Mouse (Mus musculus) heart, postnatal 0 days (tissue): ENCODE data around the gene Snph. TPM values are rescaled to one million over a fixed set of nuclear protein-coding genes. Genes with fewer than 3 reads are reported as not detected.

Source experiments
- ATAC-seq: fragments of 200-750 bp; cut with Nextera tagmentation; 2 replicates; pipeline ENCODE4 v1.8.0; 2017; ENCODE audit warnings: low read depth, moderate number of reproducible peaks, moderate library complexity; ENCODE audit not compliant: insufficient read depth
- DNase-seq: peaks from one replicate; pipeline ENCODE4 v3.0.0-alpha.2; 2016; ENCODE audit warnings: low spot score
- H3K27ac ChIP-seq: fragments of 300-500 bp; sonication (generic); 2 replicates; pipeline ENCODE4 v1.5.1; 2014; ENCODE audit warnings: low read depth, mild to moderate bottlenecking
- H3K27me3 ChIP-seq: fragments of 300-500 bp; sonication (generic); 2 replicates; pipeline ENCODE4 v1.6.1; 2014; ENCODE audit warnings: low read length, mixed read lengths; ENCODE audit not compliant: control insufficient read depth, insufficient read depth
- H3K36me3 ChIP-seq: fragments of 300-500 bp; sonication (generic); replicated peaks from 2 replicates; pipeline ENCODE4 v1.6.1; 2014; ENCODE audit warnings: low read length, mixed read lengths; ENCODE audit not compliant: control insufficient read depth, insufficient read depth
- H3K4me1 ChIP-seq: fragments of 300-500 bp; sonication (generic); 2 replicates; pipeline ENCODE4 v1.6.1; 2014; ENCODE audit warnings: antibody characterized with exemption; ENCODE audit not compliant: control insufficient read depth, insufficient read depth
- H3K4me2 ChIP-seq: fragments of 300-500 bp; sonication (generic); 2 replicates; pipeline ENCODE4 v1.6.1; 2014; ENCODE audit warnings: low read depth, mild to moderate bottlenecking, low read length, moderate library complexity
- H3K4me3 ChIP-seq: fragments of 300-500 bp; sonication (generic); 2 replicates; pipeline ENCODE4 v1.5.1; 2014; ENCODE audit warnings: low read depth, low read length
- H3K9ac ChIP-seq: fragments of 300-500 bp; sonication (generic); replicated peaks from 2 replicates; pipeline ENCODE4 v1.6.1; 2014; ENCODE audit warnings: low read depth, low read length, mixed read lengths
- H3K9me3 ChIP-seq: fragments of 300-500 bp; sonication (generic); replicated peaks from 2 replicates; pipeline ENCODE4 v1.6.1; 2016; ENCODE audit warnings: low read length; ENCODE audit not compliant: control insufficient read depth
- CTCF ChIP-seq: IDR thresholded peaks from 2 replicates; pipeline ENCODE4 v1.5.1; 2016; ENCODE audit warnings: antibody characterized with exemption, control low read depth, low read depth
- EP300 ChIP-seq: IDR thresholded peaks from 2 replicates; pipeline ENCODE4 v1.6.1; 2016; ENCODE audit warnings: antibody characterized with exemption, low read depth
- WGBS: fragments of 180-500 bp; shearing (Covaris S2); extraction: QIAGEN DNeasy Blood & Tissue Kit; methylation state at CpG from one replicate; pipeline ENCODE4 v1.1.7; 2014; 5-methylcytosine and 5-hydroxymethylcytosine counted together
- polyA plus RNA-seq: library from polyadenylated mRNA; unstranded; fragments of >200 nt; fragmentation: Nextera tagmentation; extraction: Ambion mirVana; gene quantifications from 2 replicates; pipeline ENCODE4 v1.2.1, GENCODE M21; 2015
- total RNA-seq: library from RNA; depleted of rRNA; stranded (reverse); fragments of >200 nt; gene quantifications from 2 replicates; pipeline ENCODE4 v1.2.3, GENCODE M21; 2014; ENCODE audit warnings: low replicate concordance

The Snph gene
- total and polyA plus RNA-seq, 2 experiments from 2014 or later = 0.05 to 0.11 TPM

DNA sequence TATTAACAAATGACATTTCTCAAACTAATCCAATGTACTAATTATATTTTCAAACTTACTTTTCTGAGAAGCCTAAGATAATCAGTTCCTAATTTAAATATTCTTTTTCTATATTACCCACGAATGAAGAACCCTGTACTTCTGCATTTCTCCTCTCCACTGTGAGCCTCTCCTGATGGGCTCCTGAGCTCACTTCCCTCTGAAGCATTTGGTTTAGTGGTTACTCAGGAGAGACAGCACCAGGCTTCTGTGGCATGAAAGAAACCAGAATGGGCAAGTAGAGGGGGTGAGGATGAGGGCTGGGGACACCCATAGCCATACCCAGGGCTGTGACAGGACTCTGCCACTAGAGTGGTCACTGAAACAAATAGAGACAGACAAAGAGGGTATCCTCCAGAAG lies 19.7 kb upstream of the Snph start:
- Histone ChIP-seq H3K27me3 (no peaks in the 10 kb centered on the region), H3K4me3 (no peak overlapping the region), H3K9ac (no peak overlapping the region), H3K27ac (no peak overlapping the region), H3K9me3 (no peaks in the 10 kb centered on the region), H3K36me3 (no peaks in the 10 kb centered on the region), H3K4me1 (no peaks in the 10 kb centered on the region), H3K4me2 (no peak overlapping the region)
- DNase-seq = no peak
- 69% methylated on average over 1 of the region's 1 CpGs for WGBS
- no peak for TF ChIP-seq CTCF
- no peak for TF ChIP-seq EP300
- no peak for ATAC-seq

DNA sequence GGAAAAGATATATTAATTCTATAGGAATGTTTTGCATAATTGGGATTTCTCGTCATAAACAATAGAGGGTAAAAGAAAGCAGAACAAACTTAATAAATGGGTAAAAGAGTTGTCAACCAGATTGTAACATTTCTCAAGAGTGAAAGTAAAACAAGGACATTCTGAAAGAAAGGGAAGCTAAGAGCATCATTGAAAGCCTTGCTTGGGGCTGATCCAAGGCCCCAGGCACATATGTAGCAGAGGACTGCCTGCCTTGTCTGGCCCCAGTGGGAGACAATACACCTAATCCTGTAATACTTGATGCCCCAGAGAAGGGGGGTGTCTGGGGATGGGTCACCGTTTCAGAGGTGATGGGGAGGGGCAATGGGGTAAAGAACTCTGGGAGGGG lies 3.6 kb upstream of the Snph start:
- Histone ChIP-seq H3K9me3 (no peaks in the 10 kb centered on the region), H3K4me1 (no peaks in the 10 kb centered on the region), H3K36me3 (no peaks in the 10 kb centered on the region), H3K27ac (no peak overlapping the region), H3K9ac (no peak overlapping the region), H3K4me3 (no peak overlapping the region), H3K27me3 (peaks cover 30% of the 10 kb centered on the region), H3K4me2 (no peak overlapping the region)
- ATAC-seq (no peak), DNase-seq (no peak)
- TF ChIP-seq EP300 = no peak
- WGBS = 69% methylated on average over 2 of the region's 2 CpGs

DNA sequence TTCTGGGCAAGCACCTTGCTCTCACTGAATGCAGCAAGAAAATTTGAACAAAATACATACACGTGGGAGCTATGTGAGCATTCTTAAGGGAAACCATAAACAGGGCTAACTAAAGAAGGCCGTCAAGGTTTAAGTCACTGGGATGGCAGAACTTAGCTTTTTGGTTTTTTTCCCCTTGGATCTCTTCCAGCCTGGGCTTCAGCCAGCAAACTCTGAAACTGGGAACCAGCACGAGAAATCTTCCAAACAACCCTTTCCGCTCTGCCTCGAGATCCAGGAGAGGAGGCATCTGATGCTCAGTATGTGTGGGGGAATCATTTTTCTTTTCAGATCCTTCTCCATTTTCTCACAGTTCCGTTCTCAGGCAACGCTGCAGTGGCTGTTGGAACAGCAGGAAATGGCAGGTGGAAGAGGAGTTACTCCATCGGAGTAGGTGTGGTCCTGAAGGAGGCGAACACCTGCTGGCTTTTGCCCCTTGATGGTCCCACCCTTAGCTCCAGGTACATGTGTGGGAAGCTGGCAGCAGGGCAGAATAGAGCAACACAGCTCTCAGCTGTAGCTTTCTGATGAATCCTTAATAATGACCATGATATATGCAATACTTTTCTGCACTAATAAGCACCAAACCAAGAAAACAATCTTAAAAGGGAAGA lies 3.1 kb upstream of the Snph start:
- WGBS = 62% methylated on average over 9 of the region's 9 CpGs
- peaks cover 36% of the 10 kb centered on the region for H3K27me3 ChIP-seq

DNA sequence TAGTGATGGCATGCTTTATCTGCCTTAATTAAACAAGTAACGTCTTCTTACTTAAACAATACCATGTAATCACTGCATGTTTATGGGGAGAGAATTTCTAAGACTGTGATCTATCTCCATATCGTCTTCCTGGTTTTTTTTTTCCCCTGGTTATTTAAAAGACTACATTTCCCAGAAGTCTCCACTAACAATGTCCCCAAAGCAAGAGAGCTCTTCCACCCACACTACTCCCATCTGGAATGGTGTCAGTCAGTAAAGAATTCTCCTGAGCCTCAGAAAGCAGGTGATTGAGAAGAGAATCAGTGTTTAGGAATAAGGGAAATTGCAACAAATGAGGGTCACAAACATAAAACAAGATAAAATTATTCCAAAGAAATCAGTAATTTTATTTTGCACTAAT lies 2.5 kb upstream of the Snph start:
- no peak overlapping the region for H3K9ac ChIP-seq
- no peaks in the 10 kb centered on the region for H3K36me3 ChIP-seq
- no peaks in the 10 kb centered on the region for H3K9me3 ChIP-seq
- peaks cover 39% of the 10 kb centered on the region for H3K27me3 ChIP-seq
- no peaks in the 10 kb centered on the region for H3K4me1 ChIP-seq
- ATAC-seq (no peak), DNase-seq (no peak)
- H3K4me3 ChIP-seq = no peak overlapping the region
- TF ChIP-seq EP300 = no peak
- H3K4me2 ChIP-seq = no peak overlapping the region
- H3K27ac ChIP-seq = no peak overlapping the region
- WGBS = 36% methylated on average over 2 of the region's 2 CpGs

More for the DNA sequence above, 3.1 kb upstream of the Snph start:
- TF ChIP-seq EP300 (no peak), CTCF (no peak)
- H3K4me1 ChIP-seq = no peaks in the 10 kb centered on the region
- H3K9me3 ChIP-seq = no peaks in the 10 kb centered on the region
- H3K27ac ChIP-seq = no peak overlapping the region
- no peak overlapping the region for H3K9ac ChIP-seq
- H3K36me3 ChIP-seq = no peaks in the 10 kb centered on the region
- no peak overlapping the region for H3K4me2 ChIP-seq
- DNase-seq (no peak), ATAC-seq (no peak)
- H3K4me3 ChIP-seq = no peak overlapping the region

DNA sequence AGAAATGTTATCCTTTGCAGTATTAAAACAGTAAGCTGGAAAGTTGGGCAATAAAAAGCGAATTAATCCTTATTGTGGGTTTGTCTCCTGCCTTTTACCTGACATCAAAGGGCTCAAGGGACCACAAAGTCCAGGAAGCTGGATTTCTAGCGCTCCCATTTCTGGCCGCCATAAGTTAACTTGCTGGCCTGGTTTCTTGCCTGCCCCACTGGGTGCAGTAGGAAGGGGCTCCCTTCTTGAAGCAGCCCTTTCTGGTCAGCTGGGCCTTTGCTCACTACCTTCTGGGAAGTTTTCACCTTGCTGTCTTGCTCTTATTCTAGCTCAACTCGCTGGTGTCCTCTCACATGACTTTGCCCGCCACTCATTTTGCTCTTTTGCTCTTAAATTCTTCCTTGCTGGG lies 589 bp upstream of the Snph start:
- H3K9ac ChIP-seq = no peak overlapping the region
- H3K4me1 ChIP-seq = no peaks in the 10 kb centered on the region
- H3K27me3 ChIP-seq = peaks cover 39% of the 10 kb centered on the region
- H3K9me3 ChIP-seq = no peaks in the 10 kb centered on the region
- H3K36me3 ChIP-seq = no peaks in the 10 kb centered on the region
- ATAC-seq = no peak
- H3K4me2 ChIP-seq = no peak overlapping the region
- WGBS = 66% methylated on average over 5 of the region's 5 CpGs
- H3K4me3 ChIP-seq = no peak overlapping the region
- DNase-seq = no peak
- H3K27ac ChIP-seq = no peak overlapping the region
- no peak for TF ChIP-seq EP300
- no peak for TF ChIP-seq CTCF

DNA sequence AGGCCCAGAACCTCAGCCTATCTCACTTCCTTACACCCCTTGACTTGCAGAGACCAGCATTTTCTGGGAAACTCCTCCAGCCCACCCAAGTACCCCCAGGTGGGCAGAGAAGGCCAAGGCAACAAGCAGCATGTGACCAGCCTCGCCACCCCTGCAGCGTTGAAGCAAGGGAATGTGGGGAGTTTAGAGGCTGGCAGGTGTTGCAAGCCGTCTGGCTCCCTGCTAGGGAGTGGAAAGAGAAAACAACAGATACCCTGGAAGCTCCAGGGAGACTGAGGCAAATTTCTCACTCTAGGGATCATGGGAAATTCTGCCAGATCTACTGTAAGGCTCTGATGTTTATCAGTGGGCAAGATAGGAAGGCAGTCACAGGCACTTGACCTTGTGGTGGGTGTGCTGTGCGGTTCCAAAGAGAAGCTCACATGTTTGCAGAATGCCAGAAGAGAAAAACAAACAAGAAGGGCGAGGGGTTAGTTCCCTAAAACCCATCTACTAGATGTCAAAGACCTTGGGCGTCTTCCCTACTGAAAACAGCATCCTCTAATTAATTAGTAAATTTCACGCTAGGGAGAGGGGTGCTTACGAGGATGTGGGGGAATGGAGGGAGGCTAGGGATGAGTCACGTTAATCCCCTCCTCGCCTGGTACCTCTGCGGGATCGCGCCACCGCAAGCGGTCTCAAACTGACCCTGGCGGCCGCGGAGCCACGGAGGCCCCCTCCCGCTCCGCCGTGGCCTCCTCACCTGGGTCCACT lies 811 bp downstream of the Snph start:
- Histone ChIP-seq H3K9me3 (no peaks in the 10 kb centered on the region), H3K27me3 (peaks cover 39% of the 10 kb centered on the region), H3K4me2 (peak overlapping the region; percentile 90), H3K4me1 (no peaks in the 10 kb centered on the region), H3K4me3 (peak overlapping the region; percentile 61), H3K9ac (peak overlapping the region; percentile 9), H3K36me3 (no peaks in the 10 kb centered on the region), H3K27ac (no peak overlapping the region)
- ATAC-seq (no peak), DNase-seq (no peak)
- no peak for TF ChIP-seq EP300
- TF ChIP-seq CTCF = no peak
- WGBS = 8% methylated on average over 21 of the region's 22 CpGs
